Mouse (Mus musculus) megakaryocyte-erythroid progenitor cell, adult 5-6 weeks (primary cell): ENCODE measurements at regions not wholly inside any gene's neighbourhood (a gene's known extent, or its start where the extent isn't known, plus 50 kb on each side); places are given as distances from the start of the nearest gene placed in this dataset.
"Not testable (repeated sequence)": the region's sequence is repeated elsewhere in the genome, so short reads cannot be mapped to it uniquely, and the experiment has no call there.

Experiments used
- ATAC-seq: replicated peaks from 2 replicates; pipeline ENCODE4 v1.8.0; 2016; ENCODE audit warnings: mild to moderate bottlenecking, inconsistent platforms; ENCODE audit not compliant: severe bottlenecking, poor library complexity, low FRiP score, low TSS enrichment

DNA sequence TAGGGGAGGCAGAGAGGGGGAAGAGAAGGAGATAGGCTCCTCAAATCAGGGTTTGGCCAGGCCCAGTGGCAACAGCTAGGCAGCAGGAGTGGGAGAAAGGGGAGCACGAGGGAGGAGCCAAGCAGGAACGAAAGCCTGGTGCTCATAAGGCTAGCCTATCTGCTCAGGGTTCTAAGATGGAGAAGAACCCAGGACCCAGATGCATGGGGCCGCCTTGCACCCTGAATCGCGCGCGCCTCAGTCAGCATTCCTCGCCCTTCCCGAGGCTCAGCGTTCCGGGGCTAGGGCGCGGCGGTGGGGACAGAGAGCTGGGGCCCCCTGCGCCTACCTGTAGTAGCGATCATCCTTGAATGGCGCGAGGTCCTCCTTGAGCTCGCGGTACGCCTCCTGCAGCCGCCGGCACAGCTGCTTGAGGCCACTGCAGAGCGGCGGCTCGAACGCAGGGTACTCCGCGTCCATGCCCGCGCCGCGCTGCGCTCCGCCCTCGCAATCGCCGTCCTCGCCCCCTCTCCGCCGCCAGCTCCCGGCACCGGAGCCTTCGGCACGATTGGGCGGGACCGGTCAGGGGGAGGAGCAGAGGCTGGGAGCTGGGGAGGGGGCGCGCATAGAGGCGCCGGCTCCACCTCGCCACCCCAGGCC lies 60.1 kb downstream of the Dynlt1b start:
- 0 out of 2 replicates have a peak, but pooled peaks have one; percentile 18 for ATAC-seq

DNA sequence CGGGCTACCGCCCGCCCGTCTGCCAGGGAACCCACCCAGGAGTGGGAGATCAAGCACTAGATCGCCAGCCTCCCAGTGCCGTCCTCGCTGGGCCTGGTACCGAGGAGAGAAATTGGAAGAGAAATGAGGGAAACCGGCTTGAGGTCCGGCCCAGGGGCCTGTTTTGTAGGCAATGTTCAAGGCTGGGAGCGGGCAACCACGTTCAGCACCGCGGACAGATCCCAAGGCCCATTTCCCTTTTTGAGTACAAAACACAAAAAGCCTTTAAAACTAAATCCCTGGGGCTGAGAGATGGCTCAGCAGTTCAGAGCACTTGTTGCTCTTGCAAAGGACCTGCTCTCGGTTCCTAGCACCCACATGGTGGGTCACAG lies 60.6 kb downstream of the Dynlt1b start:
- 0 out of 2 replicates have a peak, but pooled peaks have one; percentile 53 for ATAC-seq

DNA sequence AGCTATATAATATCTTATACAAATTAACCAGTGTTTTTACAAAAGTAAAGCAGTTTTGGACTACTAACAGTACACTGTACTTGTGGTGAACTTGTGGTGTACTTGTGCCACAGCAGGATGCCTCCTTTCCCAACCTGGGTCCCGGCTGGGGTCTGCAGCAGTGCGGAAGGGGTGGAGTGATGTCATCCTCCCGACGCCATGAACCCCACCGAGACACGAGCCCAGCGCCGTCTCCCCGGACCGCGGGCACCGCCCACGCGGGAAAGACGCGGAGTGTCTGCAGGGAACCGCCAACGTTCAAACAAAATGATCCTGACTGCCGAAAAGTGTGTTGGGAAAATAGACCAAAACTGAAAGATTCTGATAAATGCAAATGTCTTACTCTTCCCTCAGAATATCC lies 62.6 kb downstream of the Dynlt1b start:
- not testable (repeated sequence) for ATAC-seq

DNA sequence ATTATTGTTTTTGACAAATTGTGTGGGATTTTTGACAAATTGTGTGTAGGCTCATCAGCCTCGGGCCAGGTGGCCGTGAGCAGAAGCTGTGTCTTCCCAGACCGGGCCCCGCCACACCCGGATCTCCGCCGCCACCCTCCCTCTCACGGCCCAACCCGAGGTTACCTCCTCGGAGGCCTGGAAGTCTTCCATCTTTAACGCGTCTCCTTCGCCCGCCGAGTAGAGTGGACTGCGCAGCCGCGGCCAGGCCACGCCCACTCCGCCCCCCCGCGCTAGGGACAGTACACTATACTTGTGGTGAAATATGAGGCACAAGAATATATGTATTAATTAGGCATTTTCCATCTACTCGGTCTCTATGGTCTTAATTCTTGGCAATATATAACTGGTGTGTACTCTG lies 63.0 kb downstream of the Dynlt1b start:
- ATAC-seq = not testable (repeated sequence)

DNA sequence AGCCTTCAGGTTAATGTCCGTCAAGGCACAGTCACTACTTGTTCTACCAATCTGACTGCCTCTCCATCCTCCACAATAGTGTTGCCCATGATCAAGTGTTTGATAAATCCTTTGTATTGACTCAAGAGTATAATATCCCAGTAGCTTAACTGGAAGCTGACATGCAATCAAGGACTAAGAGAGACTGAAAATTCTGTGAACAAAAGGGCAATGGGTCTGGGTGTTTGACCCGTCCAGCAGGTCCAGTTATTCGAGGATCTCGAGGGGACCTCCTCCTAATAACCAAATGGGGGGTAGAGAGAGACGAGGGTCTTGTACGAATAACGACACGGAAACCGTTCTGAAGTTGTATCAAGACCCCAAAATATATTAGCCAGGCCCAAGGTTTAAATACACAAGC lies 66.6 kb downstream of the Dynlt1b start:
- ATAC-seq = not testable (repeated sequence)

DNA sequence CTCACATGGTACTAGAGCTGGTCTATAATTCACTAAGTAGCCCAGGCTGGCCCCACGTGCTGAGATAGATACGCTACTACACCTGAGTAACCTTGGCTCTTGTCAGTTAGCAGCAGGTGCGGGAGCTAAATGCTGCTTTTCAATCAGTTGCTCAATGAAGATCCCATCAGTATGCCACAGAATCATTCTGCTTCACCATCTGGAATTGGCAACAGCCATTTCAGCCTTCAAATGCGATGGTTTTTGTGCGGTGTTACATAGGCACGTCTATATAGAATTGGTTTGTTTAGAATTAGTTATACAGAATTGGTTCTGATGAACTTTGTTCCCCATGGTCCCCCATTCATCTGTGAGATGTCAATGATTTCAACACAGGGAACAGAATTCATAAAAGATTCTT lies 72.8 kb downstream of the Dynlt1b start:
- not testable (repeated sequence) for ATAC-seq

DNA sequence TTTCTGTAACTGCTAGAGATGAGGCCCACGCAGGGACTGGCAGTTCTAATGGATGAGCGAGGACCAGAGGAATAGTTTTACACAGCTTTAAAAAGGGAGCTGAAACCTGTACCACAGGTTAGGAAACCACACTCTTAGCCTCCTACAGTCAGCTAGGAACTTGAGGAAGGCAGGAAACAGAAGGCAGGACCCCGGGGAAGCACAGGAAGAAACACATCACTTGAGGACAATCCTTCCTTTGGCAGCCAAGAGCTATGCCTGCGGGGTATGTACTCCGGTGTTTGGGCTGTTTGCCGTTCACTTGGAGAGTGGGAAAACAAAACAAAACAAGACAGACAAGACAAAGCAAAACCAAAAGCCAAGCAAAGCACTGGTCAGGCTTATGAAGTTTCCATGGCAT lies 76.0 kb downstream of the Dynlt1b start:
- ATAC-seq = not testable (repeated sequence)

DNA sequence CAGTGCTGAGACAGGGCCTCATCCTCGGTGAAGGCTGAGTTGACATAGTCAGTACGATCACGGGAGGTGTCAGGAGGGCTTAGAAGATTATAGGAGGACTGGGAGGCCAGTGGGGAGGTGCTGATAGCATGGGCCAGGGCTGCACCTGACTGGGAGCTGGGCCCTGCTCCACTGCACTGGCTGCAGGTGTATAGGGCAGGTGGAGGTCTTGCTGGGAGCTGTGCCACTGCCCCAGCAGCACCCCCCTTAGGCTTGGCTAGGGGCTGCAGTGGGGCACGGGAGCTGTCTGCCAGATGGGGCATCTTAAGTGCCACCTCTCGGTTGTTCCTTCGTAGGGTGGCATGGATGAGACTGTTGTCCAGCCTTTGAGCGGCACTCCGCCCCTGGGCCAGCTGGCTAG lies 85.2 kb downstream of the Dynlt1b start:
- ATAC-seq = not testable (repeated sequence)

DNA sequence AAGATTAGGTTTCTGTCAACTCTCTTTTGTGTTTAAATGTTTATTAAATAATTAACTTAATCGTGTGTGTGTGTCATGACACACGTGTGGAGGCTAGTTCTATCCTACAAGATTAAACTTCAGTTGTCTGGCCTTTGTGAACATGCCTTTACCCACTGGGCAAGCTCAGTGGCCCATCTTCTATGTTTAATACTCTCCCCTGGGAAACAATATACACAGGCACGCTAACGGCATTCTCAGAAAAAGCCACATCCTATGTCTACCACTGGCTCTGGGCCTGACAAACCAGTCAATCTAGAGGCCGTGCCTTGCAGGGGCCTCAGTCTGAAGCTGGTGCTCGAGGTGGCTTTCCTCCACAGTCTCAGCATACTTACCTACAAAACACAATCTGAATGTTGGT lies 82.4 kb upstream of the Dynlt1c start:
- not testable (repeated sequence) for ATAC-seq

DNA sequence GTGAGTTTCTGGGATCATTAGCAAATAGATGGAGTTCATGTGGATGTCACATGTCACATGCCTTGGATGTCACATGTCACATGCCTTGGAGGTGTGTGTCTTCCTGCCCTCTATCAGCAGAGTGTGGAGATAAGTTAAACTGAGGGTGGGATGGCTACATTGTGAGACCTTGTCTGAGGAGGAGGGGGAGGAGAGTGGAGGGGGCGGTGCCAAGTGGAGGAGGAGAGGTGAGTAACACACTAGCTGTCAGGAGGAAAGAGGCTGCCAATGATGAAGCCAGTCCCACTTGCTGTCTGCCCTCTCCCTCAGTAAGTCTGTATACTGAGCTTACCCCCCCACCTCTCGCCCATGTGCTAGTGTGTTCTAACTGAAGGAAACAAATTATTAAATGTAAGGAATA lies 81.5 kb upstream of the Dynlt1c start:
- ATAC-seq = not testable (repeated sequence)

DNA sequence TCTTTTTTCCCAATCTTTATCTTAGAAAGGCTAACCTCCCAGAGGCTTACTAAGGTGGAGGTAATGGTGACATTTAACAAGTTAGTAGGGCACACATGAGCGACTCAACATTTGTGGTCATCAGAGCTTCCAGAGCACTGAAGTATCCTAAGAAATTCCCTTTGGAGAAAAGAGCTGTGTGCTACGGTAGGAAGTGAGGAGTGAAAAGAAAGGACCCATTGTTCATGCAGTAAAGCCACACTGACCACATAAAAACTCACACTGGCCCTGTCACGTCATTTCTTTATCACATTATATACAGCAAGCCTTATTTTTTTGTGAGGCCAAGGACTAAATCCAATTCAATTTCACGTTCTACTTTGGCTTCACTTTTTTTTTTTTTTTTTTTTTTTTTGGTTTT lies 80.7 kb upstream of the Dynlt1c start:
- not testable (repeated sequence) for ATAC-seq

DNA sequence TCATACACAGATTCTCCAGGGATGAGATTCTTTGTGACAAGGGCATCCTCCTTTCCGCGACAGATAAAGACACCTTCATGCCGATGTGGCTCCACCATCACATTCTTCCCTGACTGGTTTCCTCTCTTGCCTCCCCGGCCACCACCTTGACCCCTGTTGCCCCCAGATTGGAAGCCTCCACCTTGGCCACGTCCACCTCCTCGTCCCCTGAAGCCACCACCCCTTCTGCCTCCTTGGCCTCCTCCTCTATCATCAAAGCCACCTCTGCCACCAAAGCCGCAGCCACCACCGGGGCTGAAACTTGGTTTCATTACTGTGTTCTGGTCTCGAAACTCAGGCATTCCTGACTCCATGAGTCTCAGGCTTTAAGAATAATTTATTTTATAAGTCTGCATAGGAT lies 79.3 kb upstream of the Dynlt1c start:
- ATAC-seq = not testable (repeated sequence)

DNA sequence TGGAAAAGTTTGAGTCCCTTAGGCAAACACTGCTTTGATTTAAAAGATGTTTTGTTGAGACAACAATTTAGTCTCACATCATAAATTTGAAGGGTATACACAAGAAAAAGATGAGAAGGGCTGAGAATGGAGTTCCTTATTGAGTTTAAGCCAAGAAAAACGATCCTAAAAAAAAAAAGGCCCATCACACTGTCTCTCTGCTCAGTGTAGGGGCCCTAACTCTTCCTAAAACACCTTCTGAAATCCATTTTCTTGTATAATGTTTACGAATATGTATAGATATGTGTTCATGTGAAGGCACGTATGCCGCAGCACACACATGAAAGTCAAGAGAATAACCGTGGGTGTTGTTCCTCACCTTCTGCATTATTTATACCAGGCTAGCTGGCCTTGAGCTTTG lies 62.7 kb upstream of the Dynlt1c start:
- ATAC-seq = not testable (repeated sequence)

DNA sequence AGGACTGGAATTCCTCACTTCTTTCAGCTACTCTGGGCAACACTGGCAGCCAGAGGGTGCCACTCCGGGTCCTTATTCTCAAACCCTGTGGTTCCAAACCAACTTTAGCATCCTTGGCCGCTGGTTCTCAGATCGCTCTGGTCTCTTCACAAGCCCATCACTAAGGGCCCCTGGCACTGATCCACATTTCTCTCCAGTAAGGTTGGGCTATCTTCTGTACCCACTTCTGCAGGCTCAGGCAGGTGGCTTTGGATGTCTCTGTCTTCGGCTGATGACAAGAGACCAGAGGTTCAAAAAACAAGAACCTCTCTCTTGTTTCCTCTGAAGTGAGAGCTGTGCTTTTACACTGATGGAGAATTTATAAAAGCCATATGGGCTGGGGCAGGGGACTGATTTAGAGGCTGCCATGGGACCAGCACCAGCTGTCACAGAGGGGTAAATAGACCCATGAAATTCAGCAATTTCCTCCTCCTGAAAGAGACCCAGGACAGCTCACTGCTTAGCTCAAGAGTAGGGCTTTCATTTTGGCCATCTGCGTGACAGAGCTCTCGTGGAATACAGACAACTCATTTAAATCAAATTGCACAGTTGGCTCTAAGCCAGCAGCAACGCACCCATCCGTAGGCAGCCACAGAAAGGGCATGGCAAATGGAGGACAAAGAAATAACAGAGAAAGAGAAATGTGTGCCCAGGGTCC lies 54.3 kb upstream of the Dynlt1c start:
- ATAC-seq = not testable (repeated sequence)

DNA sequence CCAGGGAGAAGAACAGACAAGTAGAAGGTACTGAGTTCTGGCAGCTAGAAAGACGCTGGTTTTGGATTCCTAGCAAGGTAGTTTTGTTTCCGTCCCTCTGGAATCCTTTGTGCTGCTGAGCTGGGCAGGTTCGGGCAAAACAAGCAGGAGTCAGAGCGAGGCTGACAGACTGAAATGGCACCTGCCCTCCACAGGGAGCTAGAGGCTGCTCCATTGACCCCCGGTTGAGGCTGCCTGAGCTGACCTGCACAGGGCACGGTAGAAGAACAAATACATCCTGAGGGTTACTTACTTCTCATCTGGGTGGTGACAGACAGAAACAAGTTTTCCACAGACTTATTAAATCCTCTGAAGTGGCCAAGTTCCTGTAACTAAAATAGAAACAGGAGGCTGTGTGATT lies 53.5 kb upstream of the Dynlt1c start:
- not testable (repeated sequence) for ATAC-seq
